Mouse (Mus musculus) telencephalon, adult 2 months (tissue): ENCODE measurements around the gene Sart3.
A peak's percentile ranks its signal among the peaks of the same experiment; 100 is the strongest.
"Not testable (repeated sequence)": the region's sequence is repeated elsewhere in the genome, so short reads cannot be mapped to it uniquely, and the experiment has no call there.

ENCODE experiments used
- DNase-seq: peaks from one replicate; pipeline ENCODE4 v3.0.0-alpha.2; 2011; ENCODE audit warnings: low read depth, low spot score

Sart3 gene

DNA sequence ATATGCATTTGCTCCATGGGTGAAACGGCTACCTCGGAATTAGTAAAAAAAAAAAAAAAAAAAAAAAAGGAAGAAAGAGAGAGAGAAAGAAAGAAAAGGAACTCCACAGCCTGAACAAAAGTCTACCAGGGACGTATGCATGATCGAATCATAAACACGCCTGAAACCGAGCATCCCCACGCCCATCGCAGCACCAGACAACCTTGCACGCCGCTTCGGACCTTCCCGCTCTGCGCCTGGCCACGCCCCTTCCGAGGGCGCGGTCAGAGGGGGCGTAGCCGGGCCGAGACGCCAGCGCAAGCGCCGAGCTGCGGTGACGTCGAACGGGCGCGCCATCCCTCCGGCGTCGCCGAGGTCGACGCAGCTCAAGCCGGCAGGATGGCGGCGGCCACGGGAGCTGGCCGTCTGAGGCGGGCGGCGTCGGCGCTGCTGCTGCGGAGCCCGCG, at the start of gene Sart3, which contains the start of gene Iscu:
Gene Sart3, minus strand, starts transcription at position 61 of the 446 bp plus-strand sequence.
Gene Iscu, plus strand, starts transcription at position 299 of the 446 bp plus-strand sequence.
- peak; percentile 92 for DNase-seq

- no peak for DNase-seq
Observed at GRCm38 (mm10) chr5:113818572-113818971, 46.3 kb upstream of the Sart3 start.

GRCm38 (mm10) chr5:113815638-113816152, 43.4 kb upstream of the Sart3 start:
- DNase-seq = no peak

DNA sequence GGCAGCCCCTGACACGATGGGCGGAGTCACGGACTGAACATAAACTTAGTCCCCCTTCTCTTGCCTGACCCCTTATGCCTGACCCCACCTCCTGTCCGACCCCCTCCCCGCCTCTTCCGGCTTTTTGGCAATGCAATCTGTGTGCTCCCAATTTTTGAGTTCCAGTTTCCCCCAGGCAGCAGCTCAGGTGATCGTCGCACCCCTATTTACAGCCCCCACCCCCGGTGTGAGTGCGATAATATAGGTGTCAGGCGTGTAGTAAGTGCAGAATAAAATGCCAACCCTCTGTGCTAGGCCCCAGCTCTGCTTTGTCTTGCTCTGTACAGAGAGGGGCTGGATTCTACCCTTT, 42.7 kb upstream of the Sart3 start:
- DNase-seq = no peak

DNA sequence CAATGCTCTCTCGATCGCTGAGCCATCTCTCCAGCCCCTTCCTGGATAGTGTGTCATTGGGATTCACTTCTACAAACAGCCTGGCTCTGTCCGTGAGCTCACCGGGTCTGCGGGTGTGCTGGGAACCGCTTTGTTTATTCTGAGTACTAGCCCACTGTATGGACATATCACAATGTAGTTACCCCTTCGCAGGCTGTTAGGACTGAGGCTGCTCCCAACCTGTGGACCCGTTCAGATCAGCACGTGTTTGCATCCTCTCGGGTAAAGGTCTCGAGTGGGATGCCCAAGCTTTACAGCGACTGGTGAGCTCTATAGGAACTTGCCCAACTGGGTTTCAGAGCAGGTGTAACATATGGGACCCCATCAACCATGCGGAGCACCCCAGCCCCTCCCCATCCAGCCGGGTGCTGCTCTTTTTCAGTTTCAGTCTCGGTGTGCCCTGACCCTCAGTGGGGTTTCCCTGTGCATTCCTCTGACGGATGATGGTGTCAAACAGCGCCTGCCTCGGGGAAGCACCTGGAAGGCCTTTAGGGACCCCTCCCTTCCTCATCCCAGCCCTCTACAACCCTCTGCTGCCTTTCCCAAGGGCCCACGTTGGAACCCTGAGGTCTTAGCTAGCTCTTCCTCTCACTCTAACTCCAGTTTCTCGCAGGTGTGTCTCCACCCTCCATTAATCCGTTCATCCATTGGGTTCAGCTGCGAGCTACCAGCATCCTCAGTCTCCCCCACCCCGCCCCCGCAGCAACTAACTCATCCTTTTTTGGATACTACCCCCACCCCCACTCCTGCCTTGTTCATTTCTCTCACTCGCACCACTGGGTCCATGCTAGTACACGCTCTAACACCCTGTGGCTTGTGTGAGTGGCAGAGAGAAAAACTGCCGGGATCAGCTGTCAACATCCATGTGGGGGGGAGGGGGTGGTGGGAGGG, 42.1 kb upstream of the Sart3 start:
- no peak for DNase-seq

- no peak for DNase-seq
Observed at GRCm38 (mm10) chr5:113813608-113814007, 41.3 kb upstream of the Sart3 start.

DNA sequence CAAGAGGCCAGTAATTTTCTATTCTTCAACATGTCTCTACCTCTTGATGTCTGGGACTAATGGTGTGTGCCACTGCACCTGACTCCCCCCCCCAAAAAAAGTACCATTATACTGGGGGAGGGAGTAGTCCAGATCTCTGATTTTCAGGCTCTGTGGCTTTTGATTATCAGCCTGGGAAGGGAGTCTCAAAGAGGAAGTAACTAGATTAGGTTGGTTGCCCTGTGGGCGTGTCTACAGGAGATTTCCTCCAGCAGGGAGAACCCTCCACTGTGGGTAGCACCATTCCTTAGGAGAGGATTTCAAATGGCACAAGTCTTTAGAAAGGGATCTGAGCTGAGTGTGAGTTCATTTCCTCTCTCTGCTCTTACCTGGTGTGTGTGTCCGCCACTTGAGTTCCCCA, 40.3 kb upstream of the Sart3 start:
- DNase-seq = no peak

- not testable (repeated sequence) for DNase-seq
Observed at GRCm38 (mm10) chr5:113811824-113812420, 39.6 kb upstream of the Sart3 start.

DNA sequence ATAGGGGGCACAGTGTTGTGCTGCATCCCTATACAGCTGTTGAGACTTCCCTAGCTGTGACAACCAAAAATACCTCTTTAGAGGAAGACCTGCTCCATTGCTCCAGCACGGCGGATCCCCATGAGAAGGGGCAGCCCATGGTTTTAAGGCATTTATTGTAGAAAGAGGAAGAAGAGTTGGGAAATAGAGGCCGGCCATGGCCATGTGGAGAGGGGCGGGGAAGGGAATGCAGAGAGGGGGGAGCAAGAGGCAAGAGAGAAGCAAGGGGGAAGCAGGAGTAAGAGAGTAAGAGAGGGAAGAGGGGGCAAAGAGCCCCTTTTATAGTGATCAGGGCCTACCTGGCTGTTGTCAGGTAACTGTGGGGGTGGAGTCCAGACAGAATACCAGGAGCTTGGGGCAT, 37.8 kb upstream of the Sart3 start:
- no peak for DNase-seq

- no peak for DNase-seq
Observed at GRCm38 (mm10) chr5:113808177-113808576, 35.9 kb upstream of the Sart3 start.

DNA sequence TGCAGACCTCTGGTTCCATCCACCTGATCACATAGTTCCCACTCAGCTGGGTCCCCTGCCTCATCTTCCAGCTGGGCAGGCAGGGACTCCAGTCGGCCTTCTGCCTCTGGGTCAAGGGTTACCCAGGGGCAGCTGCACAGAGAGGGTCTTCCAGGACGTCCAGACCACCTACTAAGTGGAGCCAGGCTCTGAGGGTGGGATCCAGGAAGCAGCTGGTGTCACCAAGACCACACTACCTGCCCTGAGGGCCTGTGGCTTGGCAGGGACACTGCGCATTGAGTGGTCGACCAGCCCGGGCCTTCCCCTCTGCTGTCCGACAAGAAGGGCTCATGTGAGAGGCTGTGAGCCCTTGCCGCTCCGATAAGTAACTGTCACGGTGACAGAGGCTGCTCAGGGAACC, 35.4 kb upstream of the Sart3 start:
- no peak for DNase-seq

GRCm38 (mm10) chr5:113806414-113806813, 34.1 kb upstream of the Sart3 start:
- DNase-seq = no peak

GRCm38 (mm10) chr5:113805301-113805700, 33.0 kb upstream of the Sart3 start:
- no peak for DNase-seq

DNA sequence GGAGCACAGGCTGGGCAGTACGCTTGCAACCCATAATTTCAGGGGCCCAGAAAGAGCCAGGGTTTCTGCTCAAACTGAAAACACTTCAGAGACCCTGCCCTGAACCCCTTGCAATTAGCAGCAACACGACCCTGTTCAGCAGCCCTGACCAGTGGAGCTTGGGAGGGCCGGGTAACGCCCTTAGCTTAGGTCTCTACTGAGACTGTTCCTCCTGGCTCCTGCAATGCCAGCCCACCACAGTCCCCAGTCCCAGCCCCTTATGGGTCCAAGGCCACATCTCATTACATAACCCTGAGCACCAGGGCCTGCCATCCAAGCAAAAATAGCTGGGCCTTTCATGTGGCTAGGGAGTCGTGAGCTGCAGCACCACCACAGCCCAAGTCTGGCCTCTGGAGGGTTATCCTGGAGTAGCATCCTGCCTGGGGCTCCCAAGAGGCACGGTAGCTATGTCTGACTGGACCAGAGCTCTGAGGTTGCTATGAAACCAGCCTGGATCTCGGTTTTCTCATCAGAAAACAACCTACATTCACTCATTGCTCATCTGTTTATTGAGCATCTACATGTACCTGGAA, 32.2 kb upstream of the Sart3 start:
- no peak for DNase-seq

GRCm38 (mm10) chr5:113800280-113800679, 28.0 kb upstream of the Sart3 start, which contains the start of gene Tmem119:
Tmem119 (minus strand) TSS chr5:113800516.
- no peak for DNase-seq

- DNase-seq = no peak
Observed at GRCm38 (mm10) chr5:113799691-113800090, 27.4 kb upstream of the Sart3 start.

GRCm38 (mm10) chr5:113798525-113798924, 26.2 kb upstream of the Sart3 start:
- no peak for DNase-seq

DNA sequence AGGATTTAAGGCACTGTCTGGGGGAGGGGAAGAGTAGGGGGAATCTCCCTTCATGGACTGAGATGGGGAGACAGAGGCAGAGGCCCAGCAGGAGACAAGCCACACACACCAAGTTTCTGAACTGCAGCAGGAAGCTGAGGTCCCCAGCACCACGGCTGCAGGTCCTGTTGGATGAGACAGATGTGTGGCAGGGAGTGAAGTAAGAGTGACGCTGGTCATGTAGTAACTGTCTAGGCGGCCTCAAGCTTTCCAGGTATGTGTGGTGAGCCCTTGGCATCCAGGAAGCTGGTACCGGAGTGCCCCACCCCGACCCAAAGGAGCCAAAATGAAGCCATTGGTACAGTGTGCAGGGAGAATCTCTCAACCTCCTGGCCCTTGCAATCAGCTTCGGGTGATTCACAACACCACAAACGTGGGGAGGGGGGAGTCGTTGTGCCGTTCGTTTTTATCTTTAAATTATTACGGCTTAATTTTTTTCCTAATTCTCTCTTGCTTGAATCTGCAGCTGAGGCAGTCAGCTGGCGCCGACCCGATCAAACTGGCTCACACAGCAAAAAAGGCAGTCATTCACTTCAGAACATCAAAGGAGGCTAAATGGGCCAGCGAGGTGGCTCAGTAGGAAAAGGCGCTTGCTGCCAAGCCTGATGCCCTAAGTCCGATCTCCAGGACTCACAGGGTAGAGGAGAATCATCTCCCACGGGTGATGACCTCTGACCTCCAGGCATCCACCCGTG, 25.0 kb upstream of the Sart3 start:
- no peak for DNase-seq

GRCm38 (mm10) chr5:113796401-113797148, 24.3 kb upstream of the Sart3 start:
- DNase-seq = no peak

DNA sequence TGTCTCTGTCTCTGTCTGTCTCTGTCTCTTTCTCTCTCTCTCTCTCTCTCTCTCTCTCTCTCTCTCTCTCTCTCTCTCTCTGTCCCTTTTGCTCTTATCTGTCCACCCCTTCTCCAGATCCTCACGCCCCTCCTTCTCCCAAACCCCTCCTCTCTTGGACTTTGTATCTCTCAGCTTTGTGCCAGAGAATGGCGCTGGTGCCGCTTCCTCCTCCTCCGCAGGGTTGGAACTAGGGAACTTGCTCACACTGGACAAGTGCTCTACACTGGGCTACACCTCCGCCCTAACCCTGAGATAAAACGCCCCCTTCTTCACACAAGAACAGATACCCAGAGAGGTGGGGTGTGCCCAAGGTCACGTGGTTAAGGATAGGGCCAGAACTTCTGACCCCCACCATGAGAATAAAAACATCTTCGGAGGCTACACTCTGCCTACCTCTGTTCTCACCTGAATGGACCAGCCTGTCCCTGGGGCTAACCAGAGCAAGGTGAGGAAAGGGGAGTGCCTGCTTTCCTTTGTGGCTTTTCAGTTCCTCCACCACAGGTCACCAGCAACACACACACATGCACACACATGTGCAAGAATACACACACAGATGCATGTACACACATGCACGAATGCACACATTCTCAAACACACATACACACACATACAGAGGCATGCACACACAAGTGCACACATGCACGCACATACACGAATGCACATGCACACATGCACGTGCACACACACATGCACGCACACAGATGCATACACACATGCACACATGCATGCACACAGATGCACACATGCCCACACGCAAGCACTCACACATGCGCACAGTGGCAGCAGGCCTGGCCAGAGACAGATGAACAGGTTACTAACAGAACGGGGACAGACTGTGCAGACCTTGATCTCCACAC, 19.1 kb upstream of the Sart3 start:
- no peak for DNase-seq
